Mouse (Mus musculus): ENCODE data around the gene Dock10.

Dock10 gene

GRCm38 (mm10) chr1:80613395-80614011 lies 144.8 kb downstream of the Dock10 start:
- no peak for DNase-seq (ENCODE audit: low read depth, low spot score)

DNA sequence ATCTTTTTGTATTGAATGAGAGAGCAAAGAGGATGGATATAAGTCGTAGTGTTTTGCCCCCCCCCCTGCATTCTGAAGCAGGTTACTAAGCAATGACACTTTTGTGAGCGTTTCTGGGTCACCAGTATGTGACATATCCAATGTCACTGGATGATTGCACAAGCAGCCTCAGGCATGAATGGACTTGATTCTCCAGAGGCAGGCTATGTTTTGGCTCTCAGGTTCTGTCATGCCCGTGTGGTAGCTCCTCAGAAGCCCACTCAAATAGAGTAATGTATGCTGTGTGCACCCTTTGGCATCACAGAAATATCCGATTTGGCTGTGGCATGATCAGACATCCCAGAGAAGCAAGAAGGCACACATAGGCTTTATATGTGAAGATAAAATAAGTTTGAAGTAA lies 150.8 kb downstream of the Dock10 start:
- no peak for DNase-seq (ENCODE audit: low read depth, low spot score)

DNA sequence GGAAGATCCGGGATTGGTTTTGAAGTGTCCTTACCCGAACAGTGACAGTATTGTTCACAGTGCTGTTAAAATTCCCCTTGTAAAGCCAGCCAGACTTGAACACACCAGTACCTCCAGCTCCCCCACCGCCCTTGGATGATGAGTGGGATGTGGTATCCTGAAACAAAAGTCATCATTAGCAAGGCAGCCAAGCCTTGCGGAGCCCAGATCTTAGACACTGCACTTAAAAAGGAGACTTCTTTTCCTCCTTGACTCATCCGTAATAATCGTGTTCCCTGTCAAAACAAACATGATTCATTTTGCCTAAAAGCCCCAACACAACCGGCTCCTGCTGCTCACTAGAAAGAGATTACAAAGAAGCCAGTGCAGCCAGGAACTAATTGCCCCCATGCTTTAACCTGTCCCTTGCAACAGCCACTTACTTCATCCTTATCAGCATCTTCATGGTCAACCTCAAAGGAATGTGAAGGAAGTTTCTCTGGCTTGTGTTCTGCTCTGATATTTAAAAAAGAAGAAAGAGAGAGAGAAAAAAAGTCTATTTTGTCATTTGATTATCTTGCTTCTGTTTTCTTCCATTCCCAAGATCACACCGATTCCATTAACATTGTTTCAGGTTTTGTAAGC lies 152.1 kb downstream of the Dock10 start:
- DNase-seq (ENCODE audit: low read depth, low spot score), result peak; percentile 88

DNA sequence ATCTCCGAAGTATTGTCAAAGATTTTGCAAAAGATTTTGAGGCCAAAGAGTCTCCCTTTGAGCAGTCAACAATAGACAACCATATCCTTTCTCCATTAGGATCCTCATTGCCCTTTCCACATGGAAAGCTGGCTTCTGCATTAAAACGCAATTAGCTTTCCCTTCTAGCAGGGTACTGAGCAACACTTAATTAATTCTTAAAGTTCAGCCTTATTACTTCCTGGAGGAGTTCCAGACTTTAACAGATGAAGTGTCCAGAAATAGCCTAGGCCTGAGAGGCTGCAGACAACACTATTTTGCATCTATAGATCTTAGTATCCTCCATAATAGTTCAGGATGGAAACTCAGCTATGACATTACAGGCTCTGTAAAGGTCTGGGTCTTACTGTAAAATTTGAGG lies 154.0 kb downstream of the Dock10 start:
- DNase-seq (ENCODE audit: low read depth, low spot score), result peak; percentile 26

GRCm38 (mm10) chr1:80603081-80603480 lies 155.2 kb downstream of the Dock10 start:
- DNase-seq (ENCODE audit: low read depth, low spot score), result peak; percentile 91

GRCm38 (mm10) chr1:80583281-80583680 lies 175.0 kb downstream of the Dock10 start:
- peak; percentile 32 for DNase-seq (ENCODE audit: low read depth, low spot score)

- peak; percentile 50 for DNase-seq (ENCODE audit: low read depth, low spot score)
These were observed 176.1 kb downstream of the Dock10 start for GRCm38 (mm10) chr1:80582186-80582585.

DNA sequence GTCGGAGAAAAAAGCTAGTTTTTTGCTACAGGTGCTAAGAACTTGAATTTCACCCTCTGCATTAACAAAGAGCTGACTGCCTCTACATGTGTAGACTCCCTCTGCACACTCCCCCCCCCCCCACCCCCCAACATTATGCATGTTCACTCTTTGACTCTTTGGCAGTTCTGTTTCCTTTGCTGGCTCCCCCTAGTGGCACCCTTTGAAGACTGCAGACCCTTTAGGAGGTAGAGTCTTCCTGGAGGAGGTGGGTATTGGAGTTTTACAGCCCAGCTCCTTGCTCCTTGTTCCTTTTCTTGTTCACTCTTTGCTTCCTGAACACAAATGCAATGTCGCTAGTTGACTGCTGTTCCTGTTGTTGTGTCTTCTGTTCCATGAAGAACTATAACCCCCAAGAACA lies 181.4 kb downstream of the Dock10 start:
- DNase-seq (ENCODE audit: low read depth, low spot score), result no peak

- DNase-seq (ENCODE audit: low read depth, low spot score), result no peak
These were observed 201.9 kb downstream of the Dock10 start for GRCm38 (mm10) chr1:80556446-80556845.

DNA sequence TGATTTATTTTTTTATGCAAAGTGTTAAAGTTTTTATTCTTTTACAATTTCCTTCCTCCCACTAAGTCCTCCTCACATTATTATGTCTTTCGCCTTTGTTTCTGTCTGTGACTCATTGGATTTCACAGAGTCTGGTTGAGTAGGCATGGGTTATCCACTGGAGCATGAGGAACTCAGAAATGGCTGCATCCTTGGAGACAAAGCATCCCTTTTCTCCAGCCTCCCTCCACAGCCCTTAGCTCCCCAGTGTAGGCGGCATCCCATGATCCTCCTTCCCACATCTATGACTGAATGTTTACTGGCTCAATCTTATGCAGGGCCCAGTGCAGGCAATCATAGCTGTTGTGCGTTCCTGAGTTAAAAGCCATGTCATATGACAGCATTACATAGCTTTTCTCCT lies 216.8 kb downstream of the Dock10 start:
- DNase-seq (ENCODE audit: low read depth, low spot score), result peak; percentile 68

DNA sequence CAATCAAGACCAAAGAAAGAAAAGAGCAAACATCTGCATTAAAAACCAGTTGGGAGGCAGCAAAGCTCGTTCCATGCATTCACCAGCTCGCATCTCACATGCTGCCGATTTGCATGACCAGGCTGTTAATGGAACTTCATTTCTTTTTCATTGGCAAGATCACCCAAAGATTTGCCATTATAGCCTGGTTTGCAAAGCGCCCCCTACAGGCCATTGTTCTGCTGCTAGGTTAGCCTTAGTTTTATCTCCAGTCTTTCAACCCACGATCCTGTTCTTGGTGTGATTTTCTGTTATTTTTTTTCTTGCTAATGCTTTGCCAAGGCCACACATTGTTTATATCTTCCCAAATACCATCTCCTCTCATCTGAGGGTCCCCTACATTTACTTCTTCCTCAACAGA lies 236.1 kb downstream of the Dock10 start:
- no peak for DNase-seq (ENCODE audit: low read depth, low spot score)

DNA sequence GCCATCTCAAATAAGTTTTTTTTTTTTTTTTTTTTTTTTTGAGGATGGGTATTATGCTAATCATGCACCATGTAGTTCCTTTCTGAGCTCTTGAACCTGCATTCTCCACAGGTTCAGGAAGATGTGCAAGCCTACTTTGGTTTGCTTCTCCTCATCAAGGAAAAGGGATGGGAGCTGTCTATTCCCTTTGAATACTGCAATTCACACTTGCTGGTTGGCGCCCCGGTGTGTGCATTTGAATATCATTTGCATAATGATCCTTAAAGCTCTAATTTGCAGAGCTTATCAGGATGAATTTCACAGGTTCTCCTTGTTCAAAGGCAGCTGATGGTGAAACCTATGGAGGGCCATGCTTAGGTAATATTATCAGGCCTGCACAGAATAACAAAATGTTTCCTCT lies 237.9 kb downstream of the Dock10 start:
- DNase-seq (ENCODE audit: low read depth, low spot score), result peak; percentile 15

DNA sequence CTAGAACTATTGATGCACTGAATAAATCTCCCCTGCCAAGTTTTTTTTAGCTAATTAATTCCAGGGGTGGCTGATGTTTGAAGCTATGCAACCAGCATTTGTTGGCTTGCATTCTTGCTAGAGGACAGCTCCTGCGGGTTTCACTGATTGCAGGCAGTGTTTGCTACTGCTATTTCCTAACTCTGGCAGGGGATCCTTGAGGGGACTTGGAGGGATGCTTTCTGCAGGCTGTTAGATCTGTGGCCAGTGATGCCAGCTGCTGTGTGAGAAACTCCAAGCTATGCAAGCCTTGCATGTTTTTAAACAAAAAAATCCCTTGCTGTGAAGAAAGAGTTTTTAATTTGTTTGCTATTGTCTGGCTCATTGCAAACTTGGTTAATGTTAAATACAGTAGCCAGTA lies 238.4 kb downstream of the Dock10 start:
- DNase-seq (ENCODE audit: low read depth, low spot score), result peak; percentile 17

DNA sequence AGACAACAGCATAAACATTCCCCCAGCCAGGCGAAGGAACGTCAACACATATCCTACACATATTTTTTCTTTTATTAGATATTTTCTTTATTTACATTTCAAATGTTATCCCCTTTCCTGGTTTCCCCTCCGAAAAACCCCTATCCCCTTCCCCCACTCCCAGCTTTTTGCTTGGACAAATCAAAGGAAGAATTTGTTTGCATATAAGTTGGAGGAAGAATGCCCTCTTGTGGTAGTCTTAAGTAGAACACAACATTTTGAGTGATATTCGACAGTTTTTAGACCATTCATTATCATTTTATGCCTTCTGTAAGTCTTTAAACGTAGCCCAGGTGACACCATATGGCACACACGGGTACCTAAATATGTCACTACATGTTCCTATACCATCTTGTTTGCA lies 242.5 kb downstream of the Dock10 start:
- DNase-seq (ENCODE audit: low read depth, low spot score), result peak; percentile 32

DNA sequence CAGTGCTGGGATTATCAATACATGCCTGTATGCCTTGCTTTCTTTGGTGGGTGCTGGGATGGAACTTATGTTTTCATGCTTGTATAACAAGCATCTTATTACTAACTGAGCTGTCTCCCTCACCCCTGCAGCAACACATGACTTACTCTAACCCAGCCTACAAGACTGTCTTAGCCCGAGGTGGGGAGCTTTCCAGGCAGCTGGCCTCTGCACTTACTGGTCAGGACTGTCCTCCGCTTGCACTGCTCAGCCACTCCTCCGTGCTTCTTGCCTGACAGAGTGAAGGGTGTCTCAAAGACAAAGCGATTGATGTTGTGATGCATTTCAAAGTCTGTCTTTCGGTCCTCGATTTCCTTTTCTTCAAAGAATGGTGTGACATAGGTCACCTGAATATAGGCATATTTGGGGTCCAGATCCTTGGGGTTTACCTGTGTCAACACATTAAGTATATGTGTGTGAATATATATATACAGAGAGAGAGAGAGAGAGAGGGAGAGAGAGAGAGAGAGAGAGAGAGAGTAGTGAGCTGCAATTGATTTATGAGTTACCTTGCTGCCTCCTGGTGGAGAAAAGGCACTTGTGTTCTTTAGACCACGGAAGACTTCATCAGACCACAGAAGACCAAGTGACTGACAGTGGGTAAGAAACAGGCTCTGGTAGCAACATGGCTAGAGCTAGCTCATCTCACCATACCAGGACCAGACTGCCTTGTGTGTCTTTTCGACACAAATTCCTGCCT lies 245.9 kb downstream of the Dock10 start:
- peak; percentile 82 for DNase-seq (ENCODE audit: low read depth, low spot score)

DNA sequence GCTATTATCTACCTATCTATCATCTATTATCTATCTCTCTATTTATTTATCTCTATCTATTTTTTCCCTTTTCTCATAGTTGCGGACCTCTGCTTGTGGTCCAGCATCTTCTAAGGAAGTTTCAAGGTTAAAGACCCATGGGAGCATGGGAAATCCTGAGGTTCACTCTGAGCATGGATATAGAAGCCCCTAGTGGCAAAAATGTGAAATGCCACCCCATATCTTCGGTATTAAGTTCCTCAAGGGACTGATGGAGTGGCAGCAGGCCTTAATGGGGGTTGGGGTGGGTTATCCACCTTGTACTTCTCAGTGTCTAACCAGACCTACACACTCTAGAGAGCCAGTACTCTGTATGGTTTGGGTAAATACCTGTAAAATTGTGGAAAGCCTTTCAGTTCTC lies 253.6 kb downstream of the Dock10 start:
- DNase-seq (ENCODE audit: low read depth, low spot score), result peak; percentile 37

DNA sequence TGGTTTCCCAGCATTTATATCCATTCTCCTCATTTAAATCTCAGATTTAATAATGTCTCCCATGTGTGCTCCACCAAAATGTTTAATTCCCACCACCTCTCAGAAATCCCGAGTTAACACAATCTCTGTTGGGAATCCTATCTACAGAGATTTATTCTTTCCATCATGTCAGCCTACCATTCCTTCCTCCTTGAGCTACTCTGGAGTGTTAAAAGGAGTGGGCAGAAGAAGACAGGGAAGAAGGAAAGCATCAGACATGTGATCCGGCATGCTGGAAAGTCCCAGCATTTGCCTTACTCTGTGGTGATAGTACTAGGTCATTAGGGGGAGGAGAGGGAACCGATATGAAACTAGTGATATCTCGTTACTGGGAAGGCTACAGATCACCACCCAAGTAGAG lies 254.2 kb downstream of the Dock10 start:
- DNase-seq (ENCODE audit: low read depth, low spot score), result peak; percentile 49

GRCm38 (mm10) chr1:80502456-80503165 lies 255.7 kb downstream of the Dock10 start:
- no peak for DNase-seq (ENCODE audit: low read depth, low spot score)

GRCm38 (mm10) chr1:80499264-80499663 lies 259.1 kb downstream of the Dock10 start:
- no peak for DNase-seq (ENCODE audit: low read depth, low spot score)

GRCm38 (mm10) chr1:80496360-80496759 lies 262.0 kb downstream of the Dock10 start:
- peak; percentile 67 for DNase-seq (ENCODE audit: low read depth, low spot score)

DNA sequence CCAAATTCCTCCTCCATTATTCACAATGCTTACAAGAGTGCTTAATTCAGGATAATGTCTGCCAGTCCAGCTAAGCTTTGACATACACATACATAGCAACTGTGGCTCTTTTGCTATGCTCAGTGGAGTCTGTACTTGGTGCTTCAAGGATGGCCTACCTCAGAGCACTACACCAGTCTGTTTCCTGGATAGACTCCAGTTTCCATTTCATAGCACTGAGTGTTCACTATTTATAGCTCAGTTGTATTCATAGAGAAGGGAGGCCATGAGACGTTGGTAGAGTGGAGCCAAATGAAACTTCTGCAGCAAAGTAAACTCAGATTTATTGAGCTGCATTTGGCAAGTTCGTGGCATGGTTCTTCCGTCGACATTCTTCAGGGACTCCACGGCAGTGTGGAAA lies 274.9 kb downstream of the Dock10 start:
- peak; percentile 55 for DNase-seq (ENCODE audit: low read depth, low spot score)

DNA sequence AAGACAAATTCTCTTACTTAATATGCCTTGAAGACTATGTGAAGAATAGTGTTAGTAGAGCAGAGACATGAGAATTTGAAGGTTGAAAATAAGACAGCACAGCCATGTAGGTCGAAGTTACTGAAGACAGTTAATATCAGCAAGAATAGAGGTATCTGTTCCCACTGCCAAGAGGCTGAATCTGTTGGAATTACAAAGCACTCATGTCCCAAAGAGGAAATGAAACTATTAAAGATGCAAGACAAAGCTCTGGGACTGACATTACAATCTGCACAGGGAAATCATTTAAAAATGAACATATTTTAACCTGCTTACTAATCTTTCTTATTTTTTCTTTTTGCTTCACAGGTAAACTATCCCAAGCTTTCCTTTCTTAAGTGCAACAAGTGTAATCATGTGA lies 283.4 kb downstream of the Dock10 start:
- no peak for DNase-seq (ENCODE audit: low read depth, low spot score)
